Mouse (Mus musculus) bone marrow, adult 2 months (tissue): ENCODE results near the gene Atg10. TPM values are rescaled to one million over a fixed set of nuclear protein-coding genes. Genes with fewer than 3 reads are reported as not detected.

Experiments
- H3K27ac ChIP-seq: fragments of 200-500 bp; 2 replicates; pipeline ENCODE4 v1.5.1; 2012; ENCODE audit warnings: low read depth, mild to moderate bottlenecking, control low read depth, inconsistent platforms, low read length; ENCODE audit not compliant: control insufficient read depth, poor library complexity, insufficient read depth
- H3K4me1 ChIP-seq: fragments of 200-500 bp; 2 replicates; pipeline ENCODE4 v1.6.1; 2011; ENCODE audit warnings: low read length; ENCODE audit not compliant: control insufficient read depth, insufficient read depth
- H3K4me3 ChIP-seq: fragments of 200-500 bp; replicated peaks from 2 replicates; pipeline ENCODE3; 2011; ENCODE audit warnings: mild to moderate bottlenecking, low read depth, low read length, control low read depth; ENCODE audit not compliant: control insufficient read depth
- CTCF ChIP-seq: fragments of 200-500 bp; IDR thresholded peaks from 2 replicates; pipeline ENCODE4 v1.5.1; 2011; ENCODE audit warnings: low read length, control low read depth; ENCODE audit not compliant: control insufficient read depth, insufficient read depth
- POLR2A ChIP-seq: fragments of 200-500 bp; IDR thresholded peaks from 2 replicates; pipeline ENCODE4 v1.6.1; 2011; ENCODE audit warnings: low read depth, mild to moderate bottlenecking, control low read depth, low read length, borderline replicate concordance; ENCODE audit not compliant: control insufficient read depth
- WGBS: fragments of 180-500 bp; shearing (Covaris S2); methylation state at CpG from one replicate; pipeline ENCODE4 v1.1.7; 2018; 5-methylcytosine and 5-hydroxymethylcytosine counted together
- polyA plus RNA-seq: library from polyadenylated mRNA; stranded (reverse); fragments of >200 nt; gene quantifications from 2 replicates; pipeline ENCODE4 v1.2.4, GENCODE M21; 2011; ENCODE audit warnings: low replicate concordance; ENCODE audit not compliant: missing spikeins, insufficient read depth, insufficient read length

Atg10 gene
- polyA plus RNA-seq, 1 experiment = 3.5 TPM

- Histone ChIP-seq H3K4me3 (no peak overlapping the region), H3K4me1 (no peaks in the 10 kb centered on the region), H3K27ac (no peak overlapping the region)
- TF ChIP-seq CTCF (no peak), POLR2A (no peak)
- WGBS = 62% methylated on average over 3 of the region's 3 CpGs
These were observed 39.5 kb downstream of the Atg10 start for GRCm38 (mm10) chr13:91184226-91184625.

GRCm38 (mm10) chr13:91180364-91180763 lies 43.4 kb downstream of the Atg10 start:
- TF ChIP-seq CTCF (no peak), POLR2A (no peak)
- WGBS = 69% methylated on average over 8 of the region's 8 CpGs
- H3K4me3 ChIP-seq = no peak overlapping the region
- H3K4me1 ChIP-seq = no peaks in the 10 kb centered on the region
- no peak overlapping the region for H3K27ac ChIP-seq

- Histone ChIP-seq H3K4me3 (no peak overlapping the region), H3K4me1 (no peaks in the 10 kb centered on the region), H3K27ac (no peak overlapping the region)
- WGBS = 77% methylated on average over 8 of the region's 8 CpGs
- TF ChIP-seq POLR2A (no peak), CTCF (no peak)
These were observed 44.4 kb downstream of the Atg10 start for GRCm38 (mm10) chr13:91179174-91179899.

GRCm38 (mm10) chr13:91178428-91179160 lies 45.2 kb downstream of the Atg10 start:
- no peak for TF ChIP-seq POLR2A
- TF ChIP-seq CTCF = no peak
- 80% methylated on average over 9 of the region's 9 CpGs for WGBS
- H3K4me1 ChIP-seq = no peaks in the 10 kb centered on the region
- no peak overlapping the region for H3K27ac ChIP-seq
- no peak overlapping the region for H3K4me3 ChIP-seq

GRCm38 (mm10) chr13:91175347-91175746 lies 48.4 kb downstream of the Atg10 start:
- WGBS = 78% methylated on average over 3 of the region's 3 CpGs

GRCm38 (mm10) chr13:91171766-91172491 lies 51.8 kb downstream of the Atg10 start:
- TF ChIP-seq POLR2A (no peak), CTCF (no peak)
- H3K4me1 ChIP-seq = peaks cover 1% of the 10 kb centered on the region; the same call in 1 of the 2 replicates
- H3K27ac ChIP-seq = no peak overlapping the region
- 83% methylated on average over 14 of the region's 15 CpGs for WGBS
- no peak overlapping the region for H3K4me3 ChIP-seq

More at GRCm38 (mm10) chr13:91175347-91175746, 48.4 kb downstream of the Atg10 start:
- H3K27ac ChIP-seq = no peak overlapping the region
- TF ChIP-seq CTCF (no peak), POLR2A (no peak)
- no peaks in the 10 kb centered on the region for H3K4me1 ChIP-seq
- no peak overlapping the region for H3K4me3 ChIP-seq

- 83% methylated on average over 5 of the region's 5 CpGs for WGBS
- TF ChIP-seq CTCF (no peak), POLR2A (no peak)
These were observed 52.6 kb downstream of the Atg10 start for GRCm38 (mm10) chr13:91171205-91171604.

GRCm38 (mm10) chr13:91169529-91170319 lies 54.0 kb downstream of the Atg10 start:
- TF ChIP-seq POLR2A (no peak), CTCF (no peak)
- H3K4me1 ChIP-seq = peaks cover 1% of the 10 kb centered on the region; the same call in 1 of the 2 replicates
- WGBS = 5% methylated on average over 17 of the region's 17 CpGs
- H3K27ac ChIP-seq = no peak overlapping the region
- no peak overlapping the region for H3K4me3 ChIP-seq

More at GRCm38 (mm10) chr13:91171205-91171604, 52.6 kb downstream of the Atg10 start:
- Histone ChIP-seq H3K4me3 (no peak overlapping the region), H3K27ac (no peak overlapping the region), H3K4me1 (peaks cover 1% of the 10 kb centered on the region; the same call in 1 of the 2 replicates)
